Mouse (Mus musculus) T-helper 17 cell (primary cell): ENCODE measurements around the gene Zkscan7.

ENCODE experiments used
- in situ Hi-C, 2 experiments: fragments of 300-600 bp; cut with MboI, MseI; formaldehyde crosslinking; loops; 1 replicate in 1 of 2; 2 replicates in 1 of 2; pipeline ENCODE4 v1.15.1; 2025; ENCODE audit warnings: high pct_unique_total_duplicates in 2 of 2

The Zkscan7 gene

DNA sequence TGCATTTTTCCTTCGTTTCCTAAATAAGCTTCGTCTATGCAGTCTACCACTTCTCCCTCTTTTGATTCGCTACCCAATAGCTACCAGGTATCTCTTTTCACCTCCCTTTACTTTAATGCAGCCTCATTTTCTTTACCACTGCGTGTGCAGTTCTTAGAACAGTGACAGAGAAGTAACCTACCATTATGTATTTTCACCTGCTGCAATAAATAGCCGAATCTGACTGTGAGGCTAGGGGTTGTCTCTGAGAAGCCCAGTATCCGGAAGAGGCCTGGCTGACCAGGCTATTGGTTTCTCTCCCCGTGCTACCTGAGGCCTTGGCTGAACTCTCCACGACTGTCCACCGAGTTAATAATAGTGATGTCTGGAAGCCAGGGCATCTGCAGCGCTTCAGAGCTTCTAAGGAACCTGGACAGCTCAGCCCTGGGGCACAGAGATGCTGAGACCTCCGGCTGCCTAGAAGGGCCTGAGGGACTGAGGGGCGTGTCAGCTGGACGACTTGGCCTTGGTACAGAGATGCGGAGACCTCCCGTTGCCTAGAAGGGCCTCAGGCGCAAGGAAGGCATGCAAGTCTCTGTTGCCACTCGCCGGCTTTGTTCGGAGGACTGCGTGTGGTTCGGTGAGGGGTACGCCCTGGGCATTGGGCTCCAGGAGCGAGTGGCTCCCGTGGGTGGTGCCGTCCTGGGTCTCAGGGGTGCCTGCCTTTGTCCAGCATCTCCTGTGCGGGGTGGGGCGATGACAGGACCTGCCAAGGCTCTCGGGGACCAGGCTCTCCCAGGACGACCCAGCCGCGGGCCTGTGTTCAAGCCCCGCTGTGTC, 17.4 kb downstream of the Zkscan7 start:
- in situ Hi-C loops = no loop called here

DNA sequence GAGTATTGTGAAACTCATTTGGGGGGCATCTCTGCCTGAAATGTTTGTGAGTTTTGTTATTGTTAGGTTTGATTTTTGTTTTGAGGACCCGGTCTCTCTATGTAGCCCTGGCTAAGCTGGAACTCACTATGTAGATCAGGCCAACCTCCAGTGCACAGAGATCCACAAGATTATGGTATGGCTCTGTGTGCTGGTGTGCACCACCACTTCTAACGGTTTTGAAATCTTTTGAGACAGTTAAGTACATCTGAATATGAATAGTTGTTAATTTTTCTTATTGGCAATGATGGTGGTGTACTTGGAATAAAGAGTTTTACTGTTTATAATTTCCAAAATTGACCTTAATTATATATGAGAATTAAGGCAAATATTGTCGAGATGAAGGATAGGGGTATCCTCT, 37.0 kb downstream of the Zkscan7 start:
- in situ Hi-C loops = loop anchor here in 1 of 2 experiments (5.0 kb wide), 1 partner anchor 550 kb away; no protein-coding TSS in a partner anchor

DNA sequence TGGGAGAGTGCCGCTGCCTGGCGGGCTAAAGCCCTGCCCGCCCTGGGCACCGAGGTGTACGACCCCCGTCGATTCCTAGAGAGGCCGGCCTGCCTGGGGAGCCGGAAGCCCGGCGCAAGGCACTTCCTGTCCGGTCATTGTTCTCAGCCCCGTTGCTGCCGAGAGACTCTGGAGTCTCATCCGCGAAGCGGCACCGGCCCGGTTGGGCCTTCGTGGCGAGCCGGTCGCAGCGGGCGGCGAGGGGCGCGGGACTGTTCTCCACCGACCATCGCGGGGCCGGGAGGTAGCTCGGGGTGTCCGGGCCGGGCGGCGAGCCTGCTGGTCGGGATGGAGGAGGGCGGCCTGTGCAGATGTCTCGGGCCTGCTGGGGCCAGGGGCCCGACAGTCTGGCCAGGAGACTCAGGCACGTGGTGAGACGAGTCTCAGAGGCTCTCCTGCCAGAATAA, 37.5 kb downstream of the Zkscan7 start, which contains the start of gene Zfp105:
Gene Zfp105 (plus strand): TSS at position 137 of the 446 bp plus-strand sequence.
- in situ Hi-C loops = loop anchor here in 1 of 2 experiments (5.0 kb wide), 1 partner anchor 551 kb away; no protein-coding TSS in a partner anchor

DNA sequence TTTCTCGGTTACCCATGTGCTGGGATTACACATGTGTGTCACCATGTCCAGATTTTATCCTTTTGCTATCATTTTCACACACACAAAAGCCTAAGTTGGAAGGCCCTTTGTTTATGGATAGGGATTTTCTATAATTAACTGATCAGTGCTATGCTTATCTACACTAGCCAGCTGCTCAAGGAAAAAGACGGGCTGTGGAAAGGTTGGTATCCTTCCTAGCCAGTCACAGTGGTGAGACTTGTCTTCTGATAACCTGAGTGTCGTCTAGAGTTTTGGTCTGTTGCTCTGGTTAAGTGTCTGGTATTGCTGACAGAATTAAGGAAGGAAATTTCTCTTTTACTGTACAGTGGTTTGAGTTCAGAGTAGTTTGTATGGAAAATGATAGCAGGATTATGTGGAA, 43.4 kb downstream of the Zkscan7 start:
- in situ Hi-C loops = no loop called here
